Mouse (Mus musculus): ENCODE measurements around the gene Ralgps2.

- TF ChIP-seq POLR2A (IDR thresholded peaks at IDR 0.05; ENCODE audit: low read depth, low read length) (no peak), CTCF (IDR thresholded peaks at IDR 0.05; ENCODE audit: extremely low read depth, insufficient read depth, insufficient read length, insufficient replicate concordance) (no peak)
Observed at GRCm38 (mm10) chr1:156973857-156974256, 34.4 kb upstream of the Ralgps2 start.
